ENCODE assay signal across 16 mouse cellular contexts in the genomic region with DNA sequence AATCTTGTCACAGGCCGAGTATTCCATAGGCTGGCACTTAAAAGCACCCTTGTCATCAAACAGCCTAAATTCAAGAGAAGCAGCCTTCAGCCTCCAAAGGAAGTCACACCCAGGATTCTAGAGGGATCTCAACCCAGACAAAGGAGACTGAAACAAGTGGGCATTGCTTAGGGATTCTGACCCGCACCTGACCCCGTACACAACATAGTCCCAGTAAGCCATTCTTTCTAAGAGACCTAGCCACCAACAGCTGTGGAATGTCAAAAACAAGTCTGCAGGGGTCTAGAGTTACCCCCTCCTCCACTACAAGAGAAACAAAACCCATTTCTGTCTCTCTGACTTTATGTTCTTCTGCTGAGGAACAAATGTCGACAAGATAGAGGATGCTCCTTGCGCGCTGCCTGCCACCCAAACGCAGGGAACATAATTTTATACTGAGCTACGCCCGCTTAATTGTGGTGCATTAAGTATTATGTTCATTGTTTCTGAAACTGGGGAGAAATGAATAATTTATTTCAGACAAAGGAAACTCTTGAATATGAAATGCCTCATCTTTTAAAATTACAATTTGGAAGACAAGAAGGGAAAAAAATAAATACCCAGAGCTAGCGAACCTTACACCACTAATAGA. TPM values are rescaled to one million over a fixed set of nuclear protein-coding genes. Genes with fewer than 3 reads are reported as not detected.
DNase-seq lines count a peak whose midpoint lies in the region; ATAC-seq and TF ChIP-seq lines count a peak whose summit lies in the region.
"Had no signal": no experiment of that assay in that cellular context is flagged by ENCODE, and none has a peak within 500 bp of the region (broad histone marks: within the 10 kb centered on the region; RNA-seq: fewer than 3 reads in every experiment).

No protein-coding gene starts in this region.

- H3K9ac ChIP-seq in forebrain, embryonic 16.5 days (replicated peaks; ENCODE audit: low read depth, low read length), result no peak overlapping the region
- no peak overlapping the region for H3K9ac ChIP-seq in forebrain, embryonic 11.5 days (ENCODE audit: low read length)
- no peak overlapping the region for H3K9ac ChIP-seq in kidney, postnatal 0 days (ENCODE audit: low read depth, low read length)
- H3K9ac ChIP-seq: hindbrain, embryonic 12.5 days had no signal

- 53% methylated on average over 10 of the region's 10 CpGs for WGBS in forebrain, embryonic 16.5 days
- 63% methylated on average over 10 of the region's 10 CpGs for WGBS in forebrain, embryonic 11.5 days
- 52% methylated on average over 10 of the region's 10 CpGs for WGBS in kidney, postnatal 0 days

- H3K9me3 ChIP-seq in forebrain, embryonic 16.5 days (ENCODE audit: control insufficient read depth, low read length), result no peaks in the 10 kb centered on the region
- no peaks in the 10 kb centered on the region for H3K9me3 ChIP-seq in forebrain, embryonic 11.5 days (ENCODE audit: control insufficient read depth, low read length)
- no peaks in the 10 kb centered on the region for H3K9me3 ChIP-seq in kidney, postnatal 0 days (replicated peaks; ENCODE audit: low read length)
- H3K9me3 ChIP-seq: hindbrain, embryonic 12.5 days had no signal

- DNase-seq in forebrain, embryonic 11.5 days (ENCODE audit: low spot score), result no peak
- peak; percentile 76 for DNase-seq in kidney, postnatal 0 days (ENCODE audit: low spot score)
- DNase-seq in kidney, postnatal 4 days, result no peak
- DNase-seq in ZHBTc4 (ENCODE audit: low read depth, low spot score), result peak; percentile 51
- peak; percentile 57 for DNase-seq in mesoderm, embryonic 11.5 days (ENCODE audit: low read depth, low spot score)
- no peak for DNase-seq in thymus, postnatal 25 days
- DNase-seq: cerebellum, adult 11-12 months; kidney, postnatal 14 days; layer of hippocampus, postnatal 36 days; lung, postnatal 10 days; midbrain, embryonic 14.5 days had no signal

- H3K36me3 ChIP-seq in forebrain, embryonic 16.5 days (ENCODE audit: control insufficient read depth, insufficient read depth), result no peaks in the 10 kb centered on the region
- no peaks in the 10 kb centered on the region for H3K36me3 ChIP-seq in forebrain, embryonic 11.5 days (ENCODE audit: control insufficient read depth, insufficient read depth, low read length)
- H3K36me3 ChIP-seq in kidney, postnatal 0 days (ENCODE audit: insufficient read depth, low read length), result no peaks in the 10 kb centered on the region
- H3K36me3 ChIP-seq: hindbrain, embryonic 12.5 days had no signal

- 0 out of 2 replicates have a peak overlapping the region, but pooled peaks have one; percentile 11 for H3K27ac ChIP-seq in forebrain, embryonic 16.5 days (ENCODE audit: low read length)
- no peak overlapping the region for H3K27ac ChIP-seq in forebrain, embryonic 11.5 days (ENCODE audit: low read depth, low read length)
- no peak overlapping the region; the same call in 1 of the 2 replicates for H3K27ac ChIP-seq in kidney, postnatal 0 days
- H3K27ac ChIP-seq: hindbrain, embryonic 12.5 days had no signal

- TF ChIP-seq CTCF in kidney, postnatal 0 days (IDR thresholded peaks at IDR 0.05; ENCODE audit: low read depth), result no peak

- no peaks in the 10 kb centered on the region for H3K27me3 ChIP-seq in forebrain, embryonic 16.5 days (replicated peaks; ENCODE audit: control insufficient read depth, insufficient read depth, low read length)
- peaks cover 2% of the 10 kb centered on the region; the same call in 1 of the 2 replicates for H3K27me3 ChIP-seq in forebrain, embryonic 11.5 days (ENCODE audit: control insufficient read depth, insufficient read depth, low read length)
- no peaks in the 10 kb centered on the region for H3K27me3 ChIP-seq in kidney, postnatal 0 days (ENCODE audit: insufficient read depth, low read length)
- H3K27me3 ChIP-seq: hindbrain, embryonic 12.5 days had no signal

- peaks cover 3% of the 10 kb centered on the region for H3K4me1 ChIP-seq in forebrain, embryonic 16.5 days (replicated peaks; ENCODE audit: control insufficient read depth, insufficient read depth, low read length)
- peaks cover 4% of the 10 kb centered on the region; the same call in 1 of the 2 replicates for H3K4me1 ChIP-seq in forebrain, embryonic 11.5 days (replicated peaks; ENCODE audit: control insufficient read depth, insufficient read depth, low read length)
- peaks cover 7% of the 10 kb centered on the region; the same call in 1 of the 2 replicates for H3K4me1 ChIP-seq in kidney, postnatal 0 days (replicated peaks; ENCODE audit: insufficient read depth, low read length)

- peak; percentile 58 for ATAC-seq in forebrain, embryonic 16.5 days
- ATAC-seq in forebrain, embryonic 11.5 days (replicated peaks; ENCODE audit: low FRiP score), result no peak
- ATAC-seq in kidney, postnatal 0 days (replicated peaks; ENCODE audit: low FRiP score, low read depth), result no peak
- ATAC-seq in erythroblast, adult 5-6 weeks (replicated peaks; ENCODE audit: low FRiP score, poor library complexity, severe bottlenecking), result no peak
- ATAC-seq: activated CD4-positive, CD25-positive, alpha-beta regulatory T cell, adult 4 months had no signal

- H3K4me3 ChIP-seq in forebrain, embryonic 16.5 days (replicated peaks; ENCODE audit: low read length), result no peak overlapping the region
- no peak overlapping the region for H3K4me3 ChIP-seq in forebrain, embryonic 11.5 days (ENCODE audit: low read depth, low read length)
- H3K4me3 ChIP-seq in kidney, postnatal 0 days (replicated peaks; ENCODE audit: low read depth, low read length), result no peak overlapping the region
- H3K4me3 ChIP-seq: hindbrain, embryonic 12.5 days had no signal

- H3K4me2 ChIP-seq in forebrain, embryonic 16.5 days (ENCODE audit: low read length), result no peak overlapping the region
- H3K4me2 ChIP-seq in forebrain, embryonic 11.5 days (ENCODE audit: low read depth, low read length, severe bottlenecking), result no peak overlapping the region
- no peak overlapping the region for H3K4me2 ChIP-seq in kidney, postnatal 0 days (ENCODE audit: low read length)
- H3K4me2 ChIP-seq: hindbrain, embryonic 12.5 days had no signal

RNA-seq across cellular contexts. Expression of gene Gfra1, which starts 18.2 kb away (rescaled TPM):
- polyA plus RNA-seq in forebrain, embryonic 16.5 days (2015; fragmentation: Nextera tagmentation; extraction: Ambion mirVana), result 12.5 and 17.3 TPM in 2 replicates
- polyA plus RNA-seq in forebrain, embryonic 11.5 days (2014; fragmentation: Nextera tagmentation; extraction: Ambion mirVana), result 9.6 and 10.0 TPM in 2 replicates
- polyA plus RNA-seq in kidney, postnatal 0 days (2015; fragmentation: Nextera tagmentation; extraction: Ambion mirVana), result 55.3 and 56.4 TPM in 2 replicates
- total RNA-seq in erythroblast, adult 5-6 weeks (2015; ENCODE audit: low replicate concordance), result 0.42 TPM in 1 of 2 replicates, not detected in the other
- 0.28 TPM in 1 of 2 replicates, not detected in the other for total RNA-seq in erythroblast, adult 5-6 weeks (2017; ENCODE audit: low replicate concordance)
- total RNA-seq: neutrophil, adult 5-6 weeks had no signal

Comparison
In these comparisons a context has a peak if more than half of its experiments do, and no peak if none do; other contexts are left out.
1. DNase-seq: peak in kidney, postnatal 0 days (single experiment), ZHBTc4 (single experiment) and mesoderm, embryonic 11.5 days (single experiment); none in forebrain, embryonic 11.5 days (single experiment), kidney, postnatal 4 days (0 of 2) and thymus, postnatal 25 days (single experiment).